Mouse (Mus musculus) ES-E14 (cell line): ENCODE measurements around the gene L2hgdh. TPM values are rescaled to one million over a fixed set of nuclear protein-coding genes. Genes with fewer than 3 reads are reported as not detected.

Experiments
- DNase-seq: peaks from one replicate; pipeline ENCODE4 v3.0.0-alpha.2; 2013; ENCODE audit warnings: low read depth, low spot score
- H3K27ac ChIP-seq: 2 replicates; pipeline ENCODE4 v1.5.1; 2012; ENCODE audit warnings: low read depth, mild to moderate bottlenecking, low read length, moderate library complexity, mixed read lengths; ENCODE audit not compliant: poor library complexity, insufficient read depth, severe bottlenecking
- H3K36me3 ChIP-seq: 2 replicates; pipeline ENCODE4 v1.6.1; 2012; ENCODE audit warnings: mild to moderate bottlenecking, low read length, moderate library complexity, mixed read lengths; ENCODE audit not compliant: control insufficient read depth, poor library complexity, insufficient read depth, severe bottlenecking
- H3K4me1 ChIP-seq, 2 experiments: fragments of 150-350 bp in 1 of 2; sonication (generic) in 1 of 2; 2 replicates each; pipeline ENCODE4 v1.6.1; 2012; ENCODE audit warnings: low read length in 2 of 2, mild to moderate bottlenecking in 1 of 2, mixed read lengths in 1 of 2; ENCODE audit not compliant: control insufficient read depth in 2 of 2, insufficient read depth in 2 of 2, poor library complexity in 1 of 2
- H3K4me3 ChIP-seq, 2 experiments: fragments of 150-350 bp in 1 of 2; sonication (generic) in 1 of 2; 2 replicates each; pipeline ENCODE4 v1.5.1; 2012; ENCODE audit warnings: low read length in 2 of 2, low read depth in 1 of 2, mild to moderate bottlenecking in 1 of 2, mixed read lengths in 1 of 2; ENCODE audit not compliant: insufficient read depth in 1 of 2, poor library complexity in 1 of 2, severe bottlenecking in 1 of 2
- H3K9ac ChIP-seq: 2 replicates; pipeline ENCODE4 v1.6.1; 2012; ENCODE audit warnings: low read depth, mild to moderate bottlenecking, low read length, mixed read lengths; ENCODE audit not compliant: poor library complexity, insufficient read depth, severe bottlenecking
- H3K9me3 ChIP-seq: fragments of 150-350 bp; sonication (generic); 2 replicates; pipeline ENCODE4 v1.6.1; 2012; ENCODE audit warnings: low read depth, mild to moderate bottlenecking, low read length; ENCODE audit not compliant: control insufficient read depth, insufficient read depth
- CHD2 ChIP-seq: IDR thresholded peaks from 2 replicates; pipeline ENCODE4 v1.6.1; 2014; ENCODE audit warnings: mild to moderate bottlenecking, low read depth, low read length, inconsistent platforms
- HCFC1 ChIP-seq: IDR thresholded peaks from 2 replicates; pipeline ENCODE4 v1.6.1; 2012; ENCODE audit warnings: low read length, inconsistent platforms, borderline replicate concordance; ENCODE audit not compliant: insufficient read depth
- MAFK ChIP-seq: IDR thresholded peaks from 2 replicates; pipeline ENCODE4 v1.6.1; 2014; ENCODE audit warnings: mild to moderate bottlenecking, low read depth, low read length, inconsistent platforms; ENCODE audit not compliant: insufficient read depth
- ZC3H11A ChIP-seq: IDR thresholded peaks from 2 replicates; pipeline ENCODE4 v1.6.1; 2012; ENCODE audit warnings: low read depth, mild to moderate bottlenecking, inconsistent platforms, low read length, borderline replicate concordance
- ZNF384 ChIP-seq: IDR thresholded peaks from 2 replicates; pipeline ENCODE4 v1.6.1; 2012; ENCODE audit warnings: low read depth, low read length, inconsistent platforms
- in situ Hi-C, 2 experiments: fragments of 600-800 bp; cut with MboI; formaldehyde crosslinking; loops; one replicate each; pipeline ENCODE4 v1.15.1; 2025; ENCODE audit warnings: low sequenced_read_pairs in 2 of 2, inconsistent platforms in 1 of 2; ENCODE audit not compliant: unreplicated experiment in 2 of 2
- total RNA-seq: library from RNA; depleted of rRNA; stranded (reverse); fragments of 300-350 nt; gene quantifications from 2 replicates; pipeline ENCODE4 v1.2.3, GENCODE M21; 2012; rRNA removed

Gene L2hgdh
- total RNA-seq, result 23.3 and 28.2 TPM in 2 replicates

DNA sequence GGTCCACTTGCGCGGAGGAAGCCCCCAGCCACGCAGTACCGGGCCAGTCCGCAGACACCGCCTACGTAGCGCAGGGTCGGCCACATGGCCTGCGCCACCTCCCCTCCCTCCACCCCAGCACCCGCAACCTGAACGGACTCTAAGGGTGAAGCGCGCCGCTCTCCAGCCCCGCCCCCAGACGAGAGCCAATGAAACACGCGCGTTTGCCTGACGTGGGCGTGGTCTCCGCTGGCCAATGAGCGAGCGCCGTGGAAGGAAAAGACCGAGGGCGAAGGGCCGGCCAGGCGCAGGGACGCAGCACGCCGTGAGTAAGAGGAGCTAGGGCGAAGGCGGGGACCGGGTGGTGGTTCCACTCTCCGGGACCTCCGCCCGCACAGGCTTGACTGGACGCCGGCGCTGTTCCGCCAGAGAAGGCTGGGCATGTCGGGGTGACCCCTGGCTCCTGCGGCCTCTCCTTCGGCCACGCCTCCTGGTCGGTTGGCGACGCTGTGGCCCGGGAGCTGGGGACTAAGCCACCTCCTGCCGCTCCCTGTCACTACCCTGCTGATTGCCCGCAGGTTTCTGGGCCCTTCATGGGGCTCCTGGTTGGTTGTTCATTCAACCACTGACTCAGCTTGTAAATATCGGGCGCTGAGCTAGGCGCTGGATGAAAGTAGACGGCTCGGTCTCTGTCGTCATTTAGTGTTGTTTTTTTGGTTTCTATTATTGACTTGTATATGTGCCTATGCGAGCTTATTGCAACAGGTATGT lies at the start of gene L2hgdh, which contains the start of gene Atp5s:
L2hgdh (minus strand) TSS at position 163 of the 750 bp plus-strand sequence.
Atp5s (plus strand) TSS at position 240 of the 750 bp plus-strand sequence.
- peak within 1 kb of the TSS; percentile 83 to 85 for H3K4me3 ChIP-seq
- H3K9ac ChIP-seq, result peak within 1 kb of the TSS; percentile 86
- peaks cover 5 to 14% of the 10 kb centered on the region in 2 experiments; a peak in 3 of 4 replicates for H3K4me1 ChIP-seq
- DNase-seq, result peak; percentile 97
- peaks cover 8% of the 10 kb centered on the region for H3K9me3 ChIP-seq
- peaks cover 11% of the 10 kb centered on the region for H3K36me3 ChIP-seq
- no peak for TF ChIP-seq MAFK
- no peak for TF ChIP-seq CHD2
- TF ChIP-seq ZNF384, result no peak
- TF ChIP-seq HCFC1, result no peak
- TF ChIP-seq ZC3H11A, result no peak
- in situ Hi-C loops, result no loop called here
- peak within 1 kb of the TSS; percentile 54; the same call in 1 of the 2 replicates for H3K27ac ChIP-seq

DNA sequence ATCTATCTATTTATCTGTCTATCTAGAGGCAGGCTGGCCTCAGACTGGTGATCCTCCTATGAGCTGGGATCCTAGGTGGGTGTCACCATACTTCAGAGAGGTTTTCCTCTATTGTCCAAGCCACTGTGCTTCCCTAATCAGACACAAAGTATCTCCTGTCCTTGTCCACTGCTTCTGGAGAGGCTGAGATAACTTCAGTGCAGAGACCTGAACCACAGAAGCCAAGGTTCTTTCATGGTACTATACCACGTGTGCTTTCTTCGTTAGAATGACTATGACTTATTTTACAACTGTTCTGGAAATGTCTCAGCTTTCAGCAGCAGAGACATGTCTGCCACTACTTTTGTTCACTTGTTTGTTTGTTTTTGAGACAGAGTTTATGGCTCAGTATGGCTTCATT lies 44.2 kb upstream of the L2hgdh start:
- DNase-seq, result no peak
- no peak for TF ChIP-seq ZC3H11A
- no peak for TF ChIP-seq MAFK
- TF ChIP-seq CHD2, result no peak
- in situ Hi-C loops, result no loop called here

DNA sequence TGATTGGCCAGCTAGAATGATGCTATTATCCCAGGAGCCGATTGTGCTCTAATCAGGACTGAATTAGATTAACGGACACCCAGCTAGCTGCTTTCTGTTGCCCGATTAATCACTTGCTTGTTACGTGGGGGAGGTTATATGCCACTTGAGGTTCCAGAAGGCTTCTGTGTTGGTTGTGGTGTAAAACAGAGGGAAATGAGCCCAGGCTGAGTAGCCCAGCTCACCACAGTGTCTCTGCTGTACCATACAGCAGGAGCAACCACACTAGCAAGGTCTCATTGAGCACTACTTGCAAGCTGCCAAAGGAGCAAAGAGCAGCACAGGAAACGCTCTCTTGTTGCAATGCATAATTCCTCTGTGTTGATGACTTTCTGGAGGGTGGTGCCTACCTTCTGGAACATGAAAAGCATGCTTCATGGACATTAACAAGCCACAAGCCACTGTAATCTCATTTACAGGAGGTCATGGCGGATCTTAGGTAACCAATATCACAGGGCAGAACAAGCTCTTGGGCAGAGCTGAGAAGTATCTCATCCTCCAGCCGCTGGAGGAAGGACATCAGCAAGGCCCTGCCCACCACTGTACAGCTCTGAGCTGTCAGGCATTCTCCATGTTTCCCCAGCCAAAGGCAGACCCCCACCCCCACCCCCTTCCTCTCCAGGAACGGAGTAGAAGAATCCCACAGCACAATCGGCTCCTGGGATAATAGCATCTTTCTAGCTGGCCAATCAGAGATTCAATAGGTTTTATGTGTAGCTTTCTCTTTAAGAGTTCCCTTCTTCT lies 43.0 kb upstream of the L2hgdh start:
- H3K9me3 ChIP-seq, result no peaks in the 10 kb centered on the region
- no peaks in the 10 kb centered on the region for H3K36me3 ChIP-seq
- no peak overlapping the region for H3K4me3 ChIP-seq
- H3K9ac ChIP-seq, result no peak overlapping the region
- DNase-seq, result no peak
- no peaks in the 10 kb centered on the region for H3K4me1 ChIP-seq
- in situ Hi-C loops, result no loop called here
- no peak overlapping the region for H3K27ac ChIP-seq
- TF ChIP-seq HCFC1 (no peak), MAFK (no peak), ZNF384 (no peak), ZC3H11A (no peak)

More for the DNA sequence above, 44.2 kb upstream of the L2hgdh start:
- Histone ChIP-seq H3K9ac (no peak overlapping the region), H3K36me3 (no peaks in the 10 kb centered on the region), H3K9me3 (no peaks in the 10 kb centered on the region), H3K4me1 (no peaks in the 10 kb centered on the region), H3K27ac (no peak overlapping the region), H3K4me3 (no peak overlapping the region)

DNA sequence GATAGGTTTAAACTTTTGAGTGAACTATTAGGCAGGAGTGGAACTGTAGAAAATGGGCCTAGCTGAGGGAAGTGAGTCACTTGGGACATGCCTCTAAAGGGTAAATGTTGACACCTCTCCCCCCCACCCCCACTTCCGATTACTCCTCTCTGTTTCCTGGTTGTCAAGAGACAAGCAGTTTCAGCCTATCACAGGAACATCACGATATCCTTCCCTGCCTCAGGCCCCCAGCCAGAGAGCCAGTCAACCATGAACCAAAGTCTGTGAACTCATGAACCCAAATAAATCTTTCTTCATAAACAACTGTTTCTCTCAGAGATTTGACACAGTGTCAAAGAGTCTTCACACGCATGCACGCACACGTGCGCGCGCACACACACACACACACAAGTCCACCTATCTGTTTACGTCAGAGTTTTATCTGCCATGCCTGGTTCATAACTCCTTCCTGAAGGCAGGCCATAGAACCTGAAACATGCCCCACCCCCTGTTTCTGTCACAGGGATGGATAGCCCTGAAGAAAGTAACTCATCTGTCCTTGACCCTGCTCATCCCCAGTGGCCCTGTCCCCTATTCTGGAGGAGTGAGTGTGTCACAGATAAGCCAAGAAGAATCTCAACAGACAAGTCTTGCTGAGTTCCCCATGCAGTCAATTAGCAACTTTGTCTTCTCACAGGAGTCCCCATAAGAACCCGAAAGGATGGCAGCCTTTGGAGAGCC lies 41.7 kb upstream of the L2hgdh start:
- no peaks in the 10 kb centered on the region for H3K9me3 ChIP-seq
- in situ Hi-C loops, result no loop called here
- H3K27ac ChIP-seq, result no peak overlapping the region
- no peak overlapping the region for H3K9ac ChIP-seq
- no peaks in the 10 kb centered on the region for H3K36me3 ChIP-seq
- H3K4me1 ChIP-seq, result no peaks in the 10 kb centered on the region
- no peak for TF ChIP-seq MAFK
- no peak for TF ChIP-seq HCFC1
- no peak overlapping the region for H3K4me3 ChIP-seq
- no peak for DNase-seq
